In the genomic region with DNA sequence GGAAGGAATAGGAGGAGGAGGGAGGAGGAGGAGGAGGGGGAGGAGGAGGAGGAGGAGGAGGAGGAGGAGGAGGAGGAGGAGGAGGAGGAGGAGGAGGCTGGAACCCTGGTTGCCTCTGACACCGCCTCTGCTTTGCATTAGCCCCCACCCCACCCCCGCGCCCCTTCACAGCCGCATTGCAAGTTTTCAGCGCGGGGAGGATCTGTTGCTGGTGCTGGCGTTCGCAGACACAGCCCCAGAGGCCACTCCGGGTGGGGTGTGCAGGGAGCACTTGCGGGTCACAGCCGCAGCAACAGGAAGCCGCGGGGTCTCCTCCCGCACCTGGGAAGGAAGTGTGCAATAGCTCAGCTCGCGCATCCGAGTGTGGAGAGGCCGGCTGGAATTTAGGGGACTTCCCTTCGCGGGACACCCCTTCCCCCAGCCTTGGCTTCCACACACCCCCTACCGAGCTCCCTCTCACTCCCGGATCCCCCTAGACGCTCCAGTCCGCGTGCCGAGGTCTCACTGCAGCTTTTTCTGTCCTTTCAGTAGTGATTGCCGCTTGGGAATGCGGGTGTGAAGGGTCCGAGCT, we compare ENCODE assay signal across 8 mouse cellular contexts. TPM values are rescaled to one million over a fixed set of nuclear protein-coding genes. Genes with fewer than 3 reads are reported as not detected.
DNase-seq lines count a peak whose midpoint lies in the region; ATAC-seq lines count a peak whose summit lies in the region.

No protein-coding gene starts in this region.

- peak; percentile 36 for ATAC-seq in hindbrain, embryonic 15.5 days (ENCODE audit: low FRiP score, low read depth)
- ATAC-seq in monocyte, adult 5-6 weeks (replicated peaks; ENCODE audit: insufficient number of reproducible peaks, low FRiP score, low TSS enrichment, poor library complexity, severe bottlenecking): no peak

- peak overlapping the region; percentile 59 for H3K9ac ChIP-seq in hindbrain, embryonic 15.5 days

- peak; percentile 79 for DNase-seq in Muller cell, postnatal 12 days (ENCODE audit: inconsistent ontology term)
- DNase-seq in cerebellum, adult 9-10 months: peak; percentile 63
- DNase-seq in gastrocnemius, adult 18-20 months (ENCODE audit: low spot score): peak; percentile 41
- peak; percentile 29 to 46 for DNase-seq in left cerebral cortex, adult 18-20 months (ENCODE audit: low spot score in 2 of 2)
- DNase-seq in lung, postnatal 4 days: peak; percentile 48 to 60
- DNase-seq in right cerebral cortex, postnatal 10 days (ENCODE audit: low spot score in 2 of 2): peak; percentile 62 to 63

- under 1% methylated on average over 29 of the region's 29 CpGs for WGBS in hindbrain, embryonic 15.5 days

- H3K4me1 ChIP-seq in hindbrain, embryonic 15.5 days (replicated peaks): peaks cover 40% of the 10 kb centered on the region

- H3K27me3 ChIP-seq in hindbrain, embryonic 15.5 days: 0 out of 2 replicates have a peak, but pooled peaks cover 3% of the 10 kb centered on the region

- H3K4me2 ChIP-seq in hindbrain, embryonic 15.5 days: peak overlapping the region; percentile 94

- H3K27ac ChIP-seq in hindbrain, embryonic 15.5 days (replicated peaks): peak overlapping the region; percentile 84

- H3K36me3 ChIP-seq in hindbrain, embryonic 15.5 days: no peaks in the 10 kb centered on the region

- H3K9me3 ChIP-seq in hindbrain, embryonic 15.5 days: no peaks in the 10 kb centered on the region

- H3K4me3 ChIP-seq in hindbrain, embryonic 15.5 days: peak overlapping the region; percentile 64

RNA-seq across cellular contexts. Expression of gene Samd4, which starts 1.3 kb away (rescaled TPM):
- total RNA-seq in gastrocnemius, adult 18-20 months (2021): 10 to 100 TPM; 54.5 to 72.9 TPM
- polyA plus RNA-seq in hindbrain, embryonic 15.5 days (2015; fragmentation: Nextera tagmentation; extraction: Ambion mirVana): 3.9 and 4.4 TPM in 2 replicates
- 10 to 100 TPM; 25.9 to 29.3 TPM for total RNA-seq in left cerebral cortex, adult 18-20 months (2021)
- not detected in 3 replicates for total RNA-seq in monocyte, adult 5-6 weeks (2017)

RNA-seq across cellular contexts. Expression of gene Cgrrf1, which starts 52.0 kb away (rescaled TPM):
- 10 to 100 TPM; 48.2 to 52.4 TPM for total RNA-seq in gastrocnemius, adult 18-20 months (2021)
- polyA plus RNA-seq in hindbrain, embryonic 15.5 days (2015; fragmentation: Nextera tagmentation; extraction: Ambion mirVana): 17.5 and 21.9 TPM in 2 replicates
- 10 to 100 TPM; 32.3 to 35.0 TPM for total RNA-seq in left cerebral cortex, adult 18-20 months (2021)
- 24.6 to 35.2 TPM (median 33.2 TPM) in 3 replicates for total RNA-seq in monocyte, adult 5-6 weeks (2017)

Comparison
In these comparisons a context has a peak if more than half of its experiments do, and no peak if none do; other contexts are left out.
1. RNA of gene Samd4, which starts 1.3 kb away (total RNA-seq): 54.5 to 72.9 TPM in gastrocnemius, adult 18-20 months and 25.9 to 29.3 TPM in left cerebral cortex, adult 18-20 months; not detected in monocyte, adult 5-6 weeks; every median in the first group is over 10 times any median in the second.
2. Peak in every context shown above with its lines, with median percentiles within 50 percentile points of each other: DNase-seq.